Mouse (Mus musculus) kidney, postnatal 0 days (tissue): ENCODE results near the gene Armh3. TPM values are rescaled to one million over a fixed set of nuclear protein-coding genes. Genes with fewer than 3 reads are reported as not detected.

Experiments
- ATAC-seq: fragments of 200-750 bp; cut with Nextera tagmentation; replicated peaks from 2 replicates; pipeline ENCODE4 v1.8.0; 2017; ENCODE audit warnings: low read depth, moderate number of reproducible peaks, moderate TSS enrichment, moderate library complexity; ENCODE audit not compliant: low FRiP score
- DNase-seq: peaks from one replicate; pipeline ENCODE4 v3.0.0-alpha.2; 2016; ENCODE audit warnings: low spot score
- H3K27ac ChIP-seq: fragments of 300-500 bp; sonication (generic); 2 replicates; pipeline ENCODE4 v1.5.1; 2014; ENCODE audit warnings: mild to moderate bottlenecking
- H3K27me3 ChIP-seq: fragments of 300-500 bp; sonication (generic); 2 replicates; pipeline ENCODE4 v1.6.1; 2014; ENCODE audit warnings: low read length, mixed read lengths; ENCODE audit not compliant: insufficient read depth
- H3K36me3 ChIP-seq: fragments of 300-500 bp; sonication (generic); 2 replicates; pipeline ENCODE4 v1.6.1; 2014; ENCODE audit warnings: low read length, mixed read lengths; ENCODE audit not compliant: insufficient read depth
- H3K4me1 ChIP-seq: fragments of 300-500 bp; sonication (generic); replicated peaks from 2 replicates; pipeline ENCODE4 v1.6.1; 2014; ENCODE audit warnings: antibody characterized with exemption, low read length, mixed read lengths; ENCODE audit not compliant: insufficient read depth
- H3K4me2 ChIP-seq: fragments of 300-500 bp; sonication (generic); 2 replicates; pipeline ENCODE4 v1.6.1; 2014; ENCODE audit warnings: mild to moderate bottlenecking, low read length, moderate library complexity, mixed read lengths
- H3K4me3 ChIP-seq: fragments of 300-500 bp; sonication (generic); replicated peaks from 2 replicates; pipeline ENCODE4 v1.5.1; 2014; ENCODE audit warnings: low read depth, low read length
- H3K9ac ChIP-seq: fragments of 300-500 bp; sonication (generic); 2 replicates; pipeline ENCODE4 v1.6.1; 2014; ENCODE audit warnings: low read depth, low read length
- H3K9me3 ChIP-seq: fragments of 300-500 bp; sonication (generic); replicated peaks from 2 replicates; pipeline ENCODE4 v1.6.1; 2016; ENCODE audit warnings: low read length, inconsistent platforms, mixed read lengths
- CTCF ChIP-seq: IDR thresholded peaks from 2 replicates; pipeline ENCODE4 v1.5.1; 2016; ENCODE audit warnings: antibody characterized with exemption, low read depth, mild to moderate bottlenecking, moderate library complexity
- WGBS: fragments of 180-500 bp; shearing (Covaris S2); extraction: QIAGEN DNeasy Blood & Tissue Kit; methylation state at CpG from one replicate; pipeline ENCODE4 v1.1.7; 2014; 5-methylcytosine and 5-hydroxymethylcytosine counted together
- polyA plus RNA-seq: library from polyadenylated mRNA; unstranded; fragments of >200 nt; fragmentation: Nextera tagmentation; extraction: Ambion mirVana; gene quantifications from 2 replicates; pipeline ENCODE4 v1.2.1, GENCODE M21; 2015

Armh3 gene
- polyA plus RNA-seq, 1 experiment from 2014 or later: 13.2 TPM

GRCm38 (mm10) chr19:46044271-46044992 lies 46.1 kb upstream of the Armh3 start, which contains the start of gene Pprc1:
Gene Pprc1 (plus strand): TSS chr19:46044886.
- Histone ChIP-seq H3K9me3 (no peaks in the 10 kb centered on the region), H3K9ac (peak within 1 kb of the TSS; percentile 95), H3K4me1 (peaks cover 55% of the 10 kb centered on the region), H3K36me3 (no peaks in the 10 kb centered on the region), H3K27ac (peak within 1 kb of the TSS; percentile 99), H3K27me3 (no peaks in the 10 kb centered on the region), H3K4me3 (peak within 1 kb of the TSS; percentile 99), H3K4me2 (peak within 1 kb of the TSS; percentile 86)
- ATAC-seq (peak; percentile 10), DNase-seq (peak; percentile 89)
- WGBS: under 1% methylated on average over 33 of the region's 34 CpGs
- no peak for TF ChIP-seq CTCF

- H3K36me3 ChIP-seq: no peaks in the 10 kb centered on the region
- H3K4me1 ChIP-seq: peaks cover 57% of the 10 kb centered on the region
- H3K4me3 ChIP-seq: peak overlapping the region; percentile 99
- WGBS: 53% methylated on average over 7 of the region's 7 CpGs
- DNase-seq (no peak), ATAC-seq (no peak)
- no peak overlapping the region for H3K9ac ChIP-seq
- no peaks in the 10 kb centered on the region for H3K27me3 ChIP-seq
- no peaks in the 10 kb centered on the region for H3K9me3 ChIP-seq
- TF ChIP-seq CTCF: no peak
- peak overlapping the region; percentile 86 for H3K4me2 ChIP-seq
- peak overlapping the region; percentile 99; the same call in 1 of the 2 replicates for H3K27ac ChIP-seq
Measured at GRCm38 (mm10) chr19:46043380-46043779, 45.1 kb upstream of the Armh3 start.

DNA sequence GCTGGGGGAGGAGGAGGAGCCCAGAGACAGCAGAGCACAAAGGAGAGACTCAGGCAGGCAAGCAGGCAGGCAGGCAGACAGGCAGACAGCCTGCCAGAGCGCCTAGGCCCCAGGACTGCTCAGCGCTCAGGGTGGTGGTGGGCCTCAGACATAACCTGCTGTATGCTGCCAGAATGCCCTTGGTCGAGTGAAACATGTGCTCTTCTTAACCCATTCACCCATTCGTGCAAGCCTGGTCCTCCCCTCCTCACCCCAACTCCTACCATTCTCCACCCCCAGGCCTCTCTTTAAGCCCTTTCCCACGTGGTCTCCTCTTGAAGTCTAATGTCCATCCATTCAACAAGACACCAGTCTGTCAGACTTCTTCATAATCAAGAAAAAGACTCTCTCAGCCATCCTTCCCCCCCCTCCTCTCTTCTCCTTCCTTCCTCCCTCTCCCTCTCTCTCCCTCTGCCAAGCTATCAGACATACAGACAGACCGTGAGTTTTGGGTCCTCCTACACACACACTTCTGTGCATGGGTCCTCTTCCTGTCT lies 44.3 kb upstream of the Armh3 start:
- Histone ChIP-seq H3K27me3 (no peaks in the 10 kb centered on the region), H3K4me3 (peak overlapping the region; percentile 20; the same call in 1 of the 2 replicates), H3K27ac (peak overlapping the region; percentile 86), H3K36me3 (no peaks in the 10 kb centered on the region), H3K4me1 (peaks cover 63% of the 10 kb centered on the region), H3K9ac (peak overlapping the region; percentile 49), H3K4me2 (peak overlapping the region; percentile 86), H3K9me3 (no peaks in the 10 kb centered on the region)
- no peak for TF ChIP-seq CTCF
- 5% methylated on average over 6 of the region's 6 CpGs for WGBS
- no peak for ATAC-seq
- peak; percentile 60 for DNase-seq

DNA sequence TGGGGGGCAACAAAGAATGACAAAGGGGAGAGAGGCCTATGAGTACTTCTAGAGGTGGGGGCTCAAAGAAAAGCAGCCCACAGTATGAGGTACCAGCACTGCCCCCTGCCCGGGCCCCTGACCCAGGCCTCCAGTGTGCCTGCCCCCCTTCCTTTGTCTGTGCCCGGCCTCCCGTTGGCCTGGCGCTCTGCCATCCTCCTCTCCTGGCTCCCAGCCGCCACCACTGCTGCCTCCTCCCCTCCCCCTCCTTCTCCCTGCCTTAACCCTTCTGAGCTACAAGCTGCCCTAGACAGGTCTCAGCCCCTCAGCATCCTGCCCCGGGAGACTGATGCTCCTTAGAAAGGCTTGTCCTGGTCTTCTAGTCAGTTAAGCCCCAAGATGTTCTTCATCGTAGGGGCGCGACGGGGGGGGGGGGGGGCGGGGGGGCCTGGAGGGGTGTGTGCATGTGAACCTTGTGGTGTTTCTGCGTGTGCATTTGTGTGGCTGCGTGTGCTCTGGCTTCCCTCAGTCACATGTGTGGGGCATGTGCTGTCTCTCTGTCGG lies 43.7 kb upstream of the Armh3 start:
- Histone ChIP-seq H3K4me2 (peak overlapping the region; percentile 86), H3K9me3 (no peaks in the 10 kb centered on the region), H3K4me3 (peak overlapping the region; percentile 20; the same call in 1 of the 2 replicates), H3K27ac (peak overlapping the region; percentile 86), H3K9ac (peak overlapping the region; percentile 52), H3K27me3 (no peaks in the 10 kb centered on the region), H3K36me3 (no peaks in the 10 kb centered on the region), H3K4me1 (peaks cover 63% of the 10 kb centered on the region)
- under 1% methylated on average over 9 of the region's 14 CpGs for WGBS
- ATAC-seq (peak; percentile 11), DNase-seq (peak; percentile 90)
- no peak for TF ChIP-seq CTCF

- H3K36me3 ChIP-seq: no peaks in the 10 kb centered on the region
- H3K4me1 ChIP-seq: peaks cover 58% of the 10 kb centered on the region
- peak overlapping the region; percentile 13; the same call in 1 of the 2 replicates for H3K4me3 ChIP-seq
- H3K27ac ChIP-seq: peak overlapping the region; percentile 86
- no peaks in the 10 kb centered on the region for H3K27me3 ChIP-seq
- peak overlapping the region; percentile 86 for H3K4me2 ChIP-seq
- DNase-seq (no peak), ATAC-seq (no peak)
- 19% methylated on average over 7 of the region's 7 CpGs for WGBS
- no peak for TF ChIP-seq CTCF
- peak overlapping the region; percentile 52 for H3K9ac ChIP-seq
- H3K9me3 ChIP-seq: no peaks in the 10 kb centered on the region
Measured at GRCm38 (mm10) chr19:46041299-46041932, 43.1 kb upstream of the Armh3 start.
